Mouse (Mus musculus) MEL (cell line): Measurements from ENCODE around the gene Kat6b. TPM values are rescaled to one million over a fixed set of nuclear protein-coding genes. Genes with fewer than 3 reads are reported as not detected.

ENCODE experiments used
- DNase-seq: peaks from one replicate; pipeline ENCODE4 v3.0.0; 2011; ENCODE audit warnings: low read depth, low spot score
- H3K27ac ChIP-seq: 2 replicates; pipeline ENCODE4 v1.5.1; 2012; ENCODE audit warnings: low read depth, mild to moderate bottlenecking, control low read depth, low read length, moderate library complexity; ENCODE audit not compliant: control insufficient read depth
- H3K27me3 ChIP-seq, 2 experiments: fragments of 150-350 bp in 1 of 2; sonication (generic) in 1 of 2; 2 replicates each; pipeline ENCODE4 v1.6.1; 2012; ENCODE audit warnings: low read length in 2 of 2, mild to moderate bottlenecking in 2 of 2, improper control_type of control experiment in 1 of 2, moderate library complexity in 1 of 2; ENCODE audit not compliant: insufficient read depth in 2 of 2, control insufficient read depth in 1 of 2
- H3K36me3 ChIP-seq, 2 experiments: 2 replicates each; pipeline ENCODE4 v1.6.1; 2012 to 2014; ENCODE audit warnings: low read length in 2 of 2, improper control_type of control experiment in 1 of 2, inconsistent platforms in 1 of 2, mild to moderate bottlenecking in 1 of 2; ENCODE audit not compliant: insufficient read depth in 2 of 2, control insufficient read depth in 1 of 2
- H3K4me1 ChIP-seq, 2 experiments: fragments of 150-350 bp in 1 of 2; sonication (generic) in 1 of 2; 2 replicates each; pipeline ENCODE4 v1.6.1; 2012; ENCODE audit warnings: low read length in 2 of 2, improper control_type of control experiment in 1 of 2, mild to moderate bottlenecking in 1 of 2; ENCODE audit not compliant: insufficient read depth in 2 of 2, control insufficient read depth in 1 of 2
- H3K4me3 ChIP-seq, 2 experiments: fragments of 150-350 bp in 1 of 2; sonication (generic) in 1 of 2; 2 replicates each; pipeline ENCODE4 v1.5.1; 2012; ENCODE audit warnings: low read depth in 2 of 2, low read length in 2 of 2, mild to moderate bottlenecking in 2 of 2, moderate library complexity in 2 of 2, control low read depth in 1 of 2, improper control_type of control experiment in 1 of 2; ENCODE audit not compliant: control insufficient read depth in 1 of 2, insufficient read depth in 1 of 2
- H3K79me2 ChIP-seq: 2 replicates; pipeline ENCODE4 v1.6.1; 2012; ENCODE audit warnings: mild to moderate bottlenecking, low read length, moderate library complexity; ENCODE audit not compliant: control insufficient read depth, poor library complexity, insufficient read depth
- H3K9ac ChIP-seq: 2 replicates; pipeline ENCODE4 v1.6.1; 2012; ENCODE audit warnings: low read depth, mild to moderate bottlenecking, control low read depth, low read length, moderate library complexity; ENCODE audit not compliant: control insufficient read depth, poor library complexity, severe bottlenecking
- H3K9me3 ChIP-seq: fragments of 150-350 bp; sonication (generic); replicated peaks from 2 replicates; pipeline ENCODE4 v1.6.1; 2012; ENCODE audit warnings: mild to moderate bottlenecking, low read length, improper control_type of control experiment, moderate library complexity; ENCODE audit not compliant: insufficient read depth
- BHLHE40 ChIP-seq: IDR thresholded peaks from 2 replicates; pipeline ENCODE4 v1.6.1; 2012; ENCODE audit warnings: low read depth, mild to moderate bottlenecking, inconsistent platforms, low read length, improper control_type of control experiment, borderline replicate concordance
- CHD1 ChIP-seq: IDR thresholded peaks from 2 replicates; pipeline ENCODE4 v1.6.1; 2012; ENCODE audit warnings: low read depth, mild to moderate bottlenecking, inconsistent platforms, low read length, improper control_type of control experiment
- CHD2 ChIP-seq: IDR thresholded peaks from 2 replicates; pipeline ENCODE4 v1.6.1; 2011; ENCODE audit warnings: low read length, improper control_type of control experiment
- ELF1 ChIP-seq: IDR thresholded peaks from 2 replicates; pipeline ENCODE4 v1.6.1; 2014; ENCODE audit warnings: low read depth, mild to moderate bottlenecking, inconsistent platforms, low read length, improper control_type of control experiment, moderate library complexity
- EP300 ChIP-seq, 2 experiments: IDR thresholded peaks; 2 replicates each; pipeline ENCODE4 v1.6.1; 2011; ENCODE audit warnings: improper control_type of control experiment in 2 of 2, low read length in 2 of 2, low read depth in 1 of 2, mild to moderate bottlenecking in 1 of 2
- GABPA ChIP-seq: IDR thresholded peaks from 2 replicates; pipeline ENCODE4 v1.6.1; 2012; ENCODE audit warnings: low read depth, mild to moderate bottlenecking, inconsistent platforms, low read length, improper control_type of control experiment, moderate library complexity
- GATA1 ChIP-seq: IDR thresholded peaks from 2 replicates; pipeline ENCODE4 v1.6.1; 2011; ENCODE audit warnings: low read depth, low read length, improper control_type of control experiment
- HCFC1 ChIP-seq: IDR thresholded peaks from 2 replicates; pipeline ENCODE4 v1.6.1; 2012; ENCODE audit warnings: low read depth, mild to moderate bottlenecking, inconsistent platforms, low read length, improper control_type of control experiment, moderate library complexity
- JUND ChIP-seq: IDR thresholded peaks from 2 replicates; pipeline ENCODE4 v1.6.1; 2011; ENCODE audit warnings: low read depth, mild to moderate bottlenecking, improper control_type of control experiment, low read length
- KAT2A ChIP-seq: conservative IDR thresholded peaks from 2 replicates; pipeline ENCODE4 v1.6.1; 2012; ENCODE audit warnings: low read depth, low read length, improper control_type of control experiment, inconsistent platforms
- MAFK ChIP-seq: IDR thresholded peaks from 2 replicates; pipeline ENCODE4 v1.6.1; 2011; ENCODE audit warnings: low read depth, mild to moderate bottlenecking, low read length, improper control_type of control experiment, borderline replicate concordance
- MAZ ChIP-seq: IDR thresholded peaks from 2 replicates; pipeline ENCODE4 v1.6.1; 2012; ENCODE audit warnings: low read depth, mild to moderate bottlenecking, inconsistent platforms, low read length, improper control_type of control experiment
- MYB ChIP-seq: IDR thresholded peaks from 2 replicates; pipeline ENCODE4 v1.6.1; 2011; ENCODE audit warnings: mild to moderate bottlenecking, low read depth, low read length, improper control_type of control experiment
- MYC ChIP-seq: IDR thresholded peaks from 2 replicates; pipeline ENCODE4 v1.6.1; 2011; ENCODE audit warnings: low read depth, mild to moderate bottlenecking, low read length, improper control_type of control experiment, moderate library complexity
- NELFE ChIP-seq: IDR thresholded peaks from 2 replicates; pipeline ENCODE4 v1.6.1; 2011; ENCODE audit warnings: low read depth, low read length, improper control_type of control experiment
- POLR2AphosphoS2 ChIP-seq: IDR thresholded peaks from 2 replicates; pipeline ENCODE4 v1.6.1; 2011; ENCODE audit warnings: low read length, improper control_type of control experiment
- RAD21 ChIP-seq: IDR thresholded peaks from 2 replicates; pipeline ENCODE4 v1.6.1; 2011; ENCODE audit warnings: mild to moderate bottlenecking, low read depth, low read length, improper control_type of control experiment
- SIN3A ChIP-seq: IDR thresholded peaks from 2 replicates; pipeline ENCODE4 v1.6.1; 2012; ENCODE audit warnings: low read length, improper control_type of control experiment, inconsistent platforms
- SMC3 ChIP-seq: IDR thresholded peaks from 2 replicates; pipeline ENCODE4 v1.6.1; 2011; ENCODE audit warnings: low read depth, low read length, improper control_type of control experiment
- TBP ChIP-seq: IDR thresholded peaks from 2 replicates; pipeline ENCODE4 v1.8.0; 2011; ENCODE audit warnings: low read depth, low read length, improper control_type of control experiment
- TCF12 ChIP-seq: IDR thresholded peaks from 2 replicates; pipeline ENCODE4 v1.6.1; 2014; ENCODE audit warnings: low read depth, mild to moderate bottlenecking, inconsistent platforms, low read length, improper control_type of control experiment, moderate library complexity
- UBTF ChIP-seq: IDR thresholded peaks from 2 replicates; pipeline ENCODE4 v1.6.1; 2012; ENCODE audit warnings: low read depth, mild to moderate bottlenecking, inconsistent platforms, low read length, improper control_type of control experiment, moderate library complexity, borderline replicate concordance; ENCODE audit not compliant: insufficient read depth
- USF1 ChIP-seq: IDR thresholded peaks from 2 replicates; pipeline ENCODE4 v1.6.1; 2014; ENCODE audit warnings: low read depth, mild to moderate bottlenecking, inconsistent platforms, low read length, improper control_type of control experiment, moderate library complexity
- USF2 ChIP-seq, 2 experiments: IDR thresholded peaks; 2 replicates each; pipeline ENCODE4 v1.6.1; 2011 to 2012; ENCODE audit warnings: improper control_type of control experiment in 2 of 2, low read length in 2 of 2, borderline replicate concordance in 1 of 2, inconsistent platforms in 1 of 2, low read depth in 1 of 2, mild to moderate bottlenecking in 1 of 2; ENCODE audit not compliant: insufficient read depth in 1 of 2
- ZC3H11A ChIP-seq: IDR thresholded peaks from 2 replicates; pipeline ENCODE4 v1.6.1; 2012; ENCODE audit warnings: low read depth, mild to moderate bottlenecking, inconsistent platforms, low read length, improper control_type of control experiment
- ZKSCAN1 ChIP-seq: IDR thresholded peaks from 2 replicates; pipeline ENCODE4 v1.6.1; 2012; ENCODE audit warnings: low read depth, mild to moderate bottlenecking, inconsistent platforms, low read length, improper control_type of control experiment, moderate library complexity
- ZMIZ1 ChIP-seq: IDR thresholded peaks from 2 replicates; pipeline ENCODE4 v1.6.1; 2012; ENCODE audit warnings: low read depth, mild to moderate bottlenecking, inconsistent platforms, low read length, improper control_type of control experiment, moderate library complexity
- polyA plus RNA-seq, 2 experiments: library from polyadenylated mRNA; stranded (reverse) in 1 of 2; unstranded in 1 of 2; fragments of >175 nt in 1 of 2; fragments of >200 nt in 1 of 2; gene quantifications; 2 replicates each; pipeline versions ENCODE4 v1.2.1 to v1.2.4; 2012; ENCODE audit warnings: low replicate concordance in 2 of 2, low read depth in 1 of 2; ENCODE audit not compliant: insufficient read length in 2 of 2, insufficient read depth in 1 of 2, missing spikeins in 1 of 2
- total RNA-seq: library from RNA; depleted of rRNA; stranded (reverse); fragments of 300-350 nt; gene quantifications from 2 replicates; pipeline ENCODE4 v1.2.3, GENCODE M21; 2012

Gene Kat6b
- total and polyA plus RNA-seq, 3 experiments, result 1.8 to 5.4 TPM; not detected in 1

DNA sequence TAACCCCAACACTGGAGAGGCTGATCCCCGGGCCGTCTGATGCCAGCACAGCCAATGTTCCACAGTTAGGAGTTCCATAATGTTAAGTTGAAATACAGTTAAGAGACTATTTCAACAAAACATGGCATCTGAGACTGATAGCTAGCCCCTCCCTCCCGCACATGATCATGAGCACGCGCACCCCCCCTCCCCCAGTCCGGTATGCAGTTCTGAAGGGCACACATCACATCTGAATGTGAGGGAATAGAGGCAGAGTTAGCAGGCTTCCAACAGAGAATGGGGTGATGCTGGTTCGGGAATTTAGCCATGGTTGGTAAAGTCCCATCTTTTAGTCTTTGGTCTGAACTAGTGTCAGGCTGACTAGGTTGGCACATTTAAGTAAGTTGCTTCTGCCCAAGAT is 70.4 kb downstream of the Kat6b start:
- no peak overlapping the region for H3K4me3 ChIP-seq
- no peak for DNase-seq
- TF ChIP-seq SIN3A, result no peak
- no peak for TF ChIP-seq NELFE
- TF ChIP-seq MYB, result no peak
- no peak for TF ChIP-seq BHLHE40
- no peak for TF ChIP-seq POLR2AphosphoS2
- TF ChIP-seq USF2 (IDR thresholded peaks at IDR 0.05; ENCODE audit: borderline replicate concordance in 1 of 2, insufficient read depth in 1 of 2, low read depth in 1 of 2, low read length in 2 of 2), result no peak
- no peak for TF ChIP-seq ZC3H11A
- TF ChIP-seq SMC3, result no peak
- TF ChIP-seq GABPA, result no peak
- no peak for TF ChIP-seq GATA1
- TF ChIP-seq HCFC1, result no peak
- TF ChIP-seq RAD21, result no peak
- no peak for TF ChIP-seq ELF1
- TF ChIP-seq UBTF, result no peak
- TF ChIP-seq JUND, result no peak
- no peak for TF ChIP-seq EP300 (IDR thresholded peaks at IDR 0.05; ENCODE audit: low read depth in 1 of 2, low read length in 2 of 2)

GRCm38 (mm10) chr14:21552958-21553357 is 71.7 kb downstream of the Kat6b start:
- H3K27ac ChIP-seq, result no peak overlapping the region
- TF ChIP-seq CHD2, result no peak
- TF ChIP-seq BHLHE40, result no peak
- no peak for TF ChIP-seq USF2 (IDR thresholded peaks at IDR 0.05; ENCODE audit: borderline replicate concordance in 1 of 2, insufficient read depth in 1 of 2, low read depth in 1 of 2, low read length in 2 of 2)
- no peak for TF ChIP-seq CHD1
- TF ChIP-seq SMC3, result no peak
- no peak for TF ChIP-seq MAZ
- TF ChIP-seq TCF12, result no peak
- TF ChIP-seq RAD21, result no peak
- TF ChIP-seq MYC, result no peak
- no peak for TF ChIP-seq JUND
- no peak for TF ChIP-seq KAT2A
- TF ChIP-seq MAFK, result no peak
- no peak for TF ChIP-seq TBP
- TF ChIP-seq ZMIZ1, result no peak
- no peak for TF ChIP-seq ZKSCAN1
- TF ChIP-seq USF1, result no peak
- no peak for DNase-seq
- H3K9ac ChIP-seq, result no peak overlapping the region
- no peak overlapping the region for H3K4me3 ChIP-seq
- H3K4me1 ChIP-seq, result peaks cover 10 to 16% of the 10 kb centered on the region in 2 experiments
- H3K27me3 ChIP-seq, result no peaks in the 10 kb centered on the region
- H3K36me3 ChIP-seq, result peaks cover 0 to 15% of the 10 kb centered on the region in 2 experiments; a peak in 2 of 4 replicates
- no peaks in the 10 kb centered on the region for H3K79me2 ChIP-seq
- H3K9me3 ChIP-seq, result no peaks in the 10 kb centered on the region

More for the DNA sequence above, 70.4 kb downstream of the Kat6b start:
- no peaks in the 10 kb centered on the region for H3K27me3 ChIP-seq
- H3K9me3 ChIP-seq, result no peaks in the 10 kb centered on the region
- peaks cover 12 to 24% of the 10 kb centered on the region in 2 experiments for H3K4me1 ChIP-seq
- H3K27ac ChIP-seq, result no peak overlapping the region
- H3K79me2 ChIP-seq, result no peaks in the 10 kb centered on the region
- no peak overlapping the region for H3K9ac ChIP-seq
- H3K36me3 ChIP-seq, result peaks cover 0 to 24% of the 10 kb centered on the region in 2 experiments; a peak in 2 of 4 replicates
